Mouse (Mus musculus): ENCODE results near the gene Bpifb5.
"Not testable (repeated sequence)": the region's sequence is repeated elsewhere in the genome, so short reads cannot be mapped to it uniquely, and the experiment has no call there.

Bpifb5 gene

DNA sequence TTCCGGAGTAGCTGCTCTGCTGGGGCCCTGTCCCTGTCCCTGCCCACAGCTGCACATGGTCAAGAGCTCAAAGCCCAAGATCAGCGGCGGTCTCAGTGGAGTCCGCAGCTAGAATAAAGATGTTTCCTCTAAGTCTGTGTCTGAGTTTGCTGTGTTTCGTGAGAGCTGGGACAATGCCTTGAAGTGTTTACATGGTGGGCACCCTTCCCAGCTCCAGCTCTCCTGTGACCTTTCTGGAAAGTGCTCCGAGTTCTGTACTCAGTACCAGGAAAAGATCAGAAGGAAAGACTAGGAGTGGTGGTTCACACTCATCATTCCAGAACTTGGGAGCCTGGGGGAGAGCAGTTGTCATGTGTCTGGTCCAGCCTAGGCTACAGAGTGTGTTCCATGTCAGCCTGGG lies 17.2 kb downstream of the Bpifb5 start:
- no peak for DNase-seq (ENCODE audit: low read depth, low spot score)

DNA sequence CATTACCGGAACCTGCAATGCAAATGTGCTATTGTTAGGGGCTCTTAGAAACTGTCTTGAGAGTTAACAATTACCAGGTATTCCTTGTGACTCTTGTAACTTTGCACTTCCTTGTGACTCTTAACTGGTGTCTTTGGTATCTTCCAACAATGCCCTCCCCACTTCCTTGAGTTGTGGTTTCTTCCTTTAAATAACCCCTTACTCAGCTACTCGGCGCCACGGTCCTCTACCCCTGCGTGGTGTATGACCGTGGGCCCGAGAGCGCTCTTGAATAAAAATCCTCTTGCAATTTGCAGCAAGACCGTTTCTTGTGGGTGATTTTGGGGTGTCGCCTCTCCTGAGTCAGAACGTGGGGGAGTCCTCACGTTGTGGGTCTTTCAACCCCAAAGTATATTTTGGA lies 19.2 kb downstream of the Bpifb5 start:
- not testable (repeated sequence) for DNase-seq (ENCODE audit: low read depth, low spot score)

DNA sequence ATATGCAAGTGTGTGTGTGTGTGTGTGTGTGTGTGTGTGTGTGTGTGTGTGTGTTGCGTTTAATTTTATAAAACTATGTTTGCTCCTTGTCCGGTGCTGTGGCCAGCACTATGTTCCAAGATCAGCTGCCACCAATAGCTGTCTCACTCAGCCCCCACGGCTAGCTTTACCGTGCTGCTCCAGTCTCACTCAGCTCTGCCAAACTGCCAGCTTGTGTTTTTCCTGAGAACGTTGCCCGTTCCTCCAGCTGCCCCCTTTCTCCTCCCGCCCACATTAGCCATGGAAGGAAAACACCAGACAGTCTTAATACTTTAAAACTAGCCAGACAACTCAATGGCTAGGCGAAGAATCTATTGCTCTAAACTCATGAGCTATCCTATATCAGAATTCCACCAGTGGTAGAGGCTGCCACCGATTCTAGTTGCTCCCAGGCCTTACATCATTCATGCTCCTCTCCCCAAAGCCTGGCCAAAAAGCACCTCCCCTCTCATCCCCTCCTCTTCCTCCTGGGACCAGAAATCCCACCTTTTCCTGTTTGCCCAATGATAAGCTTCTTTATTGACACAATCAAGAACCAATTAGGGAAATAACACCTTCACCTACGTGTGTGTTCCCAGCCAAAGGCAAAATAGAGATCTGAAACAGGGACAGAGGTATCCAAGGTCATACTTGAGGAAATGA lies 20.0 kb downstream of the Bpifb5 start:
- no peak for DNase-seq (ENCODE audit: low read depth, low spot score)

DNA sequence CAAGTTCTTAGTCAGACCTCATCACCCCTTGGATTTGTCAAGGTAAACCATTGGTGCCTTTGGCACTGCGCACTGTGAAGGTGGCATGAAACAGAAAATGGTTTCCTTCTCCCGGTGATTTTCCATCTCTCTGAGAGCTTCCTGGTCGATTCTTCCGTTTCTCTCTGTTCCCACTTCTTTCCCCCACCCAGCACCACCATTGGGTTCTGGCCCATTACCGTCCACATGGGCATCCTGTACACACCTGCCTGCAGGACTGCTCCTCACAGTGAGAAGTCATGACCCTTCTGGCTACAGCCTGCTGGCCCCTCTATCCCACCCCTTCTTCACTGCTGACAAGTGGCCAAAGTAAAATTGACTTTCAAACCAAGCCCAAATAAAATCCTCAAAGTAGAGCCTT lies 21.8 kb downstream of the Bpifb5 start:
- DNase-seq (ENCODE audit: low read depth, low spot score): no peak

DNA sequence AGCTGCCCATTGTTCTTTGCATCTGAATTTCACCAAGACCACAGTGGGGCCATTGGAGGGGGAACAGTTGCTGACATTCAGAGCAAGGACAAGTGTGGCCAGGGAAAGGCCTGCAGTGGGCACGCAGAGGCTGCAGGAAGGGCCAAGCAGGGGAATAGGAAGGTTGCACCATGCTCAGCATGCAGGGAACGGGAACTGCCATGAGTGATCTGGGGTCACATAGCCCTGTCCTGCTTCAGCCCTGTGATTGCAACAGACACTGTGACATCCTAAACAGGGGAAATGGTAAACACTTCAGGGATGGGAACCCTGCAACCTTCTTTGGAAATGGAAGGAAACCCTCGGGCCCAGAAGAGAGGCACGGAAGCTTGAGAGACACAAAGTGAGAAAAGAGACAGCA lies 31.7 kb downstream of the Bpifb5 start:
- DNase-seq (ENCODE audit: low read depth, low spot score): not testable (repeated sequence)

DNA sequence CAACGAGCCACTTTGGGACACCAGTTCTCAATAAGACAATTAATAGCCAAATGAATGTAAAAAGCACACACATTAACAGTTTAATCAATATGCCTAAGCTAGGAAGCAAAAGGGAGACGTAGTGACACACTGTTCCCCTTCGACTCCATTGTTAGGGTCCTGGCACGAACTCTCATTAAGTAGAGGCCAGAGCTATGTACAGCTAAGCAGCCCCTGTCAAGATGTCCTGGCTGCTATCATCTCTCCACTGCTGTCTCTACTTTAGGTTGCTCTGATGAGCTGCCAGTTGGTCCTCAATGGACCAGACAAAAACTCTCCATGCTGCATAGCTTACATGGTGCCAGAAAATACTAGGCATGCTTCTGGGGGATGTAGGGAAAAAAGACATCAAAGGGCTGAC lies 32.2 kb downstream of the Bpifb5 start:
- DNase-seq (ENCODE audit: low read depth, low spot score): no peak

DNA sequence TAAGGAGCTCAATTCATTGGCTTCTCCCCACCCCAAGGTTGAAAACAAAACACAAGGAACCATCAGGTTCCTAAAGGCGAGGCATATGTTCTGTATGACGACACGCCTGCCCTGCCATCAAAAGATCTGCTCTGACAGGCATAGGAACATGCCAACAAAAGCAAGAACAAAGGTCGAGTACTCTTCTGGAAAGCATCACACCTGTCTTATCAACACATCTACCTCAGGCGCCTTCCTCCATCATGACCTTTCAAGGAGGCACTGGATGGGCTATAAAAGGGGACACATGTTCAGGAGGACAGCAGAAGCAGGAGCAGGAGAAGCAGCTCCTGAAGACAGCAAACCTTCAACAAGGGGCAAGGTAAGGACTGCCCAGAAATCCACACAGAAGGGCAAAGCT lies 34.0 kb downstream of the Bpifb5 start, which contains the start of gene Bpifb9a:
Bpifb9a (plus strand) TSS at position 301 of the 400 bp plus-strand sequence.
- not testable (repeated sequence) for DNase-seq (ENCODE audit: low read depth, low spot score)

DNA sequence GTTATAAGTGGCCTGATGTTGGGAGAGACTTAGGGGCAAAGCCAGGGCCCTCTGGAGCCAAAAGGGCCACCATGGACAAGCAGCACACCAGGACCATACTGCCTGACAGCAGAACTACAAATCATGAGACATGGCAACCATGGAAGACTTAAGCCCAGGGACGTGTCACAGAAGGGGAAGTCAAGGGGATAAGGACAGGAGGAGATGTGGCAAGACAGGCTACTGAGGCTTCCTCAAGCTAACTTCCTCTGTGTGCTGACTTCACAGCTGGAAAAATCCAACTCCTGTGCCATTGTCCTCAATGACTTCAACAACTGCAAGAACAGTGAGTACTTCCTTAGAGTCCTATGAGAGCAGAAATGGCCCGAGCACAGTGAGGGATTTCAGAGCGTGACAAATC lies 40.9 kb downstream of the Bpifb5 start:
- not testable (repeated sequence) for DNase-seq (ENCODE audit: low read depth, low spot score)
